Mouse (Mus musculus) testis, adult 2 months (tissue): ENCODE measurements at regions not wholly inside any gene's neighbourhood (a gene's known extent, or its start where the extent isn't known, plus 50 kb on each side); places are given as distances from the start of the nearest gene placed in this dataset.

Source experiments
- CTCF ChIP-seq: fragments of 200-500 bp; IDR thresholded peaks from 2 replicates; pipeline ENCODE4 v1.5.1; 2012; ENCODE audit warnings: low read depth, mild to moderate bottlenecking, inconsistent platforms, low read length, moderate library complexity; ENCODE audit not compliant: control insufficient read depth, insufficient read depth, insufficient replicate concordance
- POLR2A ChIP-seq: fragments of 200-500 bp; IDR thresholded peaks from 2 replicates; pipeline ENCODE4 v1.6.1; 2012; ENCODE audit warnings: low read depth, mild to moderate bottlenecking, inconsistent platforms, low read length, moderate library complexity; ENCODE audit not compliant: control insufficient read depth

DNA sequence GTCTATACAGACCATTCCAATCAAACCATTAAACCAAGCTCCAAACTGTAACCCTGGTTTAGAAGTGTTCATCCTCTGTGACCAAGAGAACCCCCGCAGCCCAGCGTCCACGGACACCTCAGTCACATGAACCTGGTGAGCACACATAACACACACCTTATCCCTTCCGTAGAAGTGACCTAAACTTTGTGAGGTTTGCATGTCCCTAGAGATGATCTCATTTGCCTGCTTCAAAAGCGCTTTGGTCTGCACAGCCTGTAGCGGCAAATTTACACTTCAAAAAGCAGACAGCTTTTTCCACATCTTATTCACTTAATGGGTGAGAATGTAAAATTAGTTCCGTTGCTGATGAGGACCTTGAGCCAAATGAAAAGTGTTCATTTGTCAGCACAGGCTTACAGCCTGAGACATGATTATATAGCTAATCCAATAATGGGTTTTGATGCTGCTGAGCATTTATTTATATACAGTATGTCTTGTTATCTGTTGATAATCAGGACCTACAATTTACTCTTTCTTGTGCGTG, 122.3 kb upstream of the Lmo4 start:
- TF ChIP-seq CTCF, result no peak
- TF ChIP-seq POLR2A, result no peak
